Mouse (Mus musculus) gastrocnemius, postnatal 14 days (tissue): Measurements from ENCODE around the gene Prdm9. TPM values are rescaled to one million over a fixed set of nuclear protein-coding genes. Genes with fewer than 3 reads are reported as not detected.
A peak's percentile ranks its signal among the peaks of the same experiment; 100 is the strongest.
"Not testable (repeated sequence)": the region's sequence is repeated elsewhere in the genome, so short reads cannot be mapped to it uniquely, and the experiment has no call there.

Experiments
- DNase-seq: peaks from one replicate; pipeline ENCODE4 v3.0.0; 2021; ENCODE audit warnings: mixed read lengths
- intact Hi-C: fragments of 180-260 bp; cut with DNase I; formaldehyde crosslinking; loops from one replicate; pipeline ENCODE4 v1.15.1; 2025; ENCODE audit warnings: low total_unique reads
- long read RNA-seq, 2 experiments: library from polyadenylated mRNA; stranded (forward); transcript quantifications; one replicate each; pipeline ENCODE4 v2.0.0; 2021
- total RNA-seq, 2 experiments: library from RNA; stranded (reverse); gene quantifications; 2 replicates each; pipeline ENCODE4 v1.2.3; 2021

Prdm9 gene
- 1 to 10 TPM; 2.5 to 3.2 TPM for total RNA-seq
- long read RNA-seq, experiment 1 = 0 reads
- long read RNA-seq, experiment 2 = 0 reads

GRCm38 (mm10) chr17:15564014-15564927 is at the start of gene Prdm9:
Gene Prdm9, minus strand, starts transcription at chr17:15564354.
- intact Hi-C loops = loop anchor here (5.0 kb wide), 1 partner anchor 37 kb away; the partner anchor contains the start of gene Pdcd2
- DNase-seq = peak; percentile 99

GRCm38 (mm10) chr17:15599496-15599895 is 35.3 kb upstream of the Prdm9 start:
- no peak for DNase-seq
- intact Hi-C loops = no loop called here

GRCm38 (mm10) chr17:15591216-15591881 is 27.2 kb upstream of the Prdm9 start:
- intact Hi-C loops = no loop called here
- no peak for DNase-seq

- intact Hi-C loops = no loop called here
- DNase-seq = no peak
Measured at GRCm38 (mm10) chr17:15588116-15588515, 24.0 kb upstream of the Prdm9 start.

GRCm38 (mm10) chr17:15585691-15586090 is 21.5 kb upstream of the Prdm9 start:
- intact Hi-C loops = no loop called here
- DNase-seq = no peak

GRCm38 (mm10) chr17:15583071-15583470 is 18.9 kb upstream of the Prdm9 start:
- DNase-seq = no peak
- intact Hi-C loops = no loop called here

- DNase-seq = no peak
- intact Hi-C loops = no loop called here
Measured at GRCm38 (mm10) chr17:15580072-15580447, 15.9 kb upstream of the Prdm9 start.

- DNase-seq = no peak
- intact Hi-C loops = no loop called here
Measured at GRCm38 (mm10) chr17:15579410-15580071, 15.4 kb upstream of the Prdm9 start.

- intact Hi-C loops = no loop called here
- DNase-seq = peak; percentile 55
Measured at GRCm38 (mm10) chr17:15577291-15577694, 13.1 kb upstream of the Prdm9 start.

- DNase-seq = peak; percentile 6
- intact Hi-C loops = no loop called here
Measured at GRCm38 (mm10) chr17:15575056-15575455, 10.9 kb upstream of the Prdm9 start.

GRCm38 (mm10) chr17:15566908-15567307 is 2.8 kb upstream of the Prdm9 start:
- intact Hi-C loops = no loop called here
- DNase-seq = no peak

GRCm38 (mm10) chr17:15564928-15565300 is 760 bp upstream of the Prdm9 start:
- intact Hi-C loops = loop anchor here (5.0 kb wide), 1 partner anchor 38 kb away; the partner anchor contains the start of gene Pdcd2
- no peak for DNase-seq

- no peak for DNase-seq
- intact Hi-C loops = loop anchor here (5.0 kb wide), 1 partner anchor 33 kb away; the partner anchor contains the start of gene Pdcd2
Measured at GRCm38 (mm10) chr17:15559946-15560345, 4.2 kb downstream of the Prdm9 start.

GRCm38 (mm10) chr17:15549713-15550112 is 14.4 kb downstream of the Prdm9 start:
- intact Hi-C loops = no loop called here
- DNase-seq = no peak

- intact Hi-C loops = no loop called here
- DNase-seq = no peak
Measured at GRCm38 (mm10) chr17:15546440-15546839, 17.7 kb downstream of the Prdm9 start.

- intact Hi-C loops, DNase-seq: not testable (repeated sequence)
Measured at GRCm38 (mm10) chr17:15543868-15544267, 20.3 kb downstream of the Prdm9 start.

GRCm38 (mm10) chr17:15540309-15540708 is 23.8 kb downstream of the Prdm9 start:
- intact Hi-C loops = no loop called here
- no peak for DNase-seq

- DNase-seq = peak; percentile 17
- intact Hi-C loops = no loop called here
Measured at GRCm38 (mm10) chr17:15536457-15536904, 27.7 kb downstream of the Prdm9 start.

- no peak for DNase-seq
- intact Hi-C loops = no loop called here
Measured at GRCm38 (mm10) chr17:15535943-15536342, 28.2 kb downstream of the Prdm9 start.
